Mouse (Mus musculus): ENCODE measurements around the gene Prg4.

Gene Prg4

GRCm38 (mm10) chr1:150466132-150466531 lies at the start of gene Prg4:
Gene Prg4, minus strand, starts transcription at chr1:150466165.
- DNase-seq = no peak

- no peak for DNase-seq
These were observed 47.1 kb upstream of the Prg4 start for GRCm38 (mm10) chr1:150513041-150513440.

GRCm38 (mm10) chr1:150505794-150506193 lies 39.8 kb upstream of the Prg4 start:
- no peak for DNase-seq

- DNase-seq = no peak
These were observed 37.4 kb upstream of the Prg4 start for GRCm38 (mm10) chr1:150503321-150503720.

DNA sequence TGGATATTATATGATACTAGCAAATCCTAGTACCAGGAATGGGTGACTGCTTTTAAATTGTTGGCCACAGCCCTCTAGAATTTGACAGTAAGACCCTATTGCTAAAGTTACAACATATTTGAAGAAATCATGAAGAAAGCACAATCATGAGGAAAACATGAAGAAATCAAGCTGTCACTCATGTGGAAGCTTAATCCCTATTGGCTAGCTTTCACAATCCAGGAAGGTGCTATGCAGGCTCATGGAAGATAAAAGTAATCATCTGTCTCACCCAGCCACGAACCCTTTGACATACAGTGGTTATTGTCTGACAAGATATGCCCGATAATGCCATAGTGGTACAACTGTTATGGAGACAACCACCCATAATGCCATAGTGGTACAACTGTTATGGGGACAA lies 32.2 kb upstream of the Prg4 start:
- no peak for DNase-seq

- DNase-seq = peak; percentile 1
These were observed 31.7 kb upstream of the Prg4 start for GRCm38 (mm10) chr1:150497690-150498089.

- no peak for DNase-seq
These were observed 30.8 kb upstream of the Prg4 start for GRCm38 (mm10) chr1:150496626-150497302.

- peak; percentile 9 for DNase-seq
These were observed 23.2 kb upstream of the Prg4 start for GRCm38 (mm10) chr1:150489148-150489547.

GRCm38 (mm10) chr1:150480674-150481073 lies 14.7 kb upstream of the Prg4 start:
- no peak for DNase-seq

DNA sequence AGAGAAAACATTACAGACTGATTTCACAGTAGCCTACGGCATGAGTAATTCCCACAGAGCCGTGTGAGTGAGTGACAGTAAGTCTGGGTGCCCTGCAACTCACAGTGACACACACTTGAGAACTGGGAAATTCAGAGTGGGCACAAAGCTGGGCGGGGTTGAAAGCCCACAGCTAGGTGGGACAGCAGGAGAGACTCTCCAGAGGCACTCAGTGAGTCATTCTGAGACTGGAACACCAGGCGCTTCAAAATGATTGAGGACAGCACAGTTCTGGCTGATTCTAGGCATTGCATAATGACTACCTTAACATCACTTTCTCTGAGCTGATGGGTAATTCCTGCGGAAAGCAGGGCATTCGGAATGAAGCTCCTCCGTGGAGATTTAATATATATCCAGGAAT lies 6.6 kb upstream of the Prg4 start:
- DNase-seq = peak; percentile 12

DNA sequence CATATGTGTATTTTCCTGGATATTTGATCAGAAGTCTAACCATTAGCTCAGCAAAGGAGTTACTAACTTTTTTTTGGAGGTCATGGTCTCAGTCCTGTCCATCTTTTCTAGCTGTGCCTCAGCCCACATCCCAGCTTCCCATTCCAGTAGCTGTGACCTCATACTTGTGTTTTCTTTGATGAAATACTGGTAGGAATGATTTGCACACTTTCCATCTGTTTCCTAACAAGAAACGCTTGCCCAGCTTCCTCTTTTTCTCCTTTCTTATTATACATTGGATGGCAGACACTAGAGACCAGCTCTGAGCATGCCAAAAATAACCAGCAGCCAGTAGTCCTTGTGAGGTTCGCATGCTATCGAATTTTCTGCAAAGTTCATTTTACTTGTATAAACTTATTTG lies 4.0 kb upstream of the Prg4 start:
- DNase-seq = no peak

DNA sequence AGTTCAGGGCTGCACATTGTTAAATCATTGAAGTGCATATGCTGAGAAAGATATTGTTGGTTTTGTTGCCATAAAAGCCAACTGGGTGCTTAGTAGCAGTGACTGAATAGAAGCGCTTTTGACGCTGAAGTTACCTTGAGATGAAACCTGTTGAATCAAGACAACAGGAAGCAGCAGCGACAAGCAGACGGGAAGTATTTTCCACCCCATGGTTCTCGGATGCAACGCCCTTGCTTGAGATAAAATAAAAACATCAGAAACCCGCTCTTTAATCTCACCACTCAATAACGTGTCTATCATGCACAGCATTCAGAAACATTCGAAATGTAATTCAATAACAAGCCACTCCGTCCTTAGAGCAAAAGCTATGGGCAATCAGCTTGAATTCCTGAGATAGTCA lies 601 bp downstream of the Prg4 start:
- no peak for DNase-seq

GRCm38 (mm10) chr1:150463691-150464090 lies 2.3 kb downstream of the Prg4 start:
- no peak for DNase-seq

DNA sequence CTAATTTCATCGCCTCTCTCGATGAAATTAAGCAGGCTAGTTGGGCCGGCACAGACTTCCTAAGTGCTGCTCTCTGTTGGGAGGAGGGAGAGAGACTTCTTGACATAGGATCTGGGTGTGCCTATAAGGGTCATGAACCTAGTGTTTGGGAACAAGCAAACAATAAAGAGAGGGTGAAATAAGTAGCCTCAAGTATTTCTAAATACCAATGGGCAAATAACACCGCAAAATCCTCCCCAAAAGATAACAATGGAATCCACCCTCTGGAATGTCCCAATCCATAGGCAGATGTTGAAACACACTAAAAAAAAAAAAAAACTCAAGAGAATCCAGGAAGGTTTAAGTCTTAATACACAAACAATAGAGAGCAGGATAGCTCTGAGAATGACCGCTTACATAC lies 2.9 kb downstream of the Prg4 start:
- no peak for DNase-seq

- no peak for DNase-seq
These were observed 5.4 kb downstream of the Prg4 start for GRCm38 (mm10) chr1:150460595-150460994.

- DNase-seq = no peak
These were observed 6.4 kb downstream of the Prg4 start for GRCm38 (mm10) chr1:150459599-150459998.

DNA sequence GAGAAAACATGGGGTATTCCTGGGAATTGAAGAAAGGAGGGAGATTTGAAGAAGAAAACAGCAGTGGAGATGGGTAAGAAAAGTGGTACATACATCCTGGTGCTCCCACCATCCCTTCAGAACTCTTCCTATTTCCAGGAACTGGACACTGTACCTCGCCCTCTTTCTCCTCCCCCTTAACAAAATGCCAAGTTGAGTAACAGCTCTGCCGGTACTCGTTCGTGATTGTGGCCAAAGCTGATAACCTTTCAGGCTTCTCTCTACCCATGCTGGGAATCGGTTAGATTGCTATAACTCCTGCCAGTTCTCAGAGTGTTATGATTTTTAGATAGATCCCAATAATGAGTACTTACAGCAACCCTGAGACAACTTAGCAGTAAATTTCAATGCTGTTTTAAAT lies 7.0 kb downstream of the Prg4 start:
- DNase-seq = no peak

- no peak for DNase-seq
These were observed 24.2 kb downstream of the Prg4 start for GRCm38 (mm10) chr1:150441731-150442130.

GRCm38 (mm10) chr1:150438641-150439040 lies 27.3 kb downstream of the Prg4 start:
- no peak for DNase-seq

DNA sequence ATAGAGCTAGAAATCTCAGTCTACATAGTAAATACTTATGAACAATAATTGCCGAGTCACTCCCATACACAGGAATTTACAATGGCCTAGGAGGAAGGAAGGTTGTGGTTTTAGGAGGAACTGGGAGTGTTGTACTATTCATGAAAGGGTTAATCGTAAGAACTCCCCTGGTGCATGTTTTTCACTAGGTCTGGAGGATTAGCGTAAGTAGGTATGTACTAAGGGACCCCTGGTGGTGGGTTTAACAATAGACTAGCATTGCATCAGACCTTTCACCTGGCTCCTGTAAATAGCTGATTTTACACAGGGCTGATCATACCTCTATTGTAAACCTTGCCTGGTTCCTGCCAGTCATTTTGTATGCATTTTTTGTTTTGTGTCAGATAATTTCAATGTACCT lies 39.7 kb downstream of the Prg4 start:
- DNase-seq = no peak

GRCm38 (mm10) chr1:150425665-150426064 lies 40.3 kb downstream of the Prg4 start:
- no peak for DNase-seq

DNA sequence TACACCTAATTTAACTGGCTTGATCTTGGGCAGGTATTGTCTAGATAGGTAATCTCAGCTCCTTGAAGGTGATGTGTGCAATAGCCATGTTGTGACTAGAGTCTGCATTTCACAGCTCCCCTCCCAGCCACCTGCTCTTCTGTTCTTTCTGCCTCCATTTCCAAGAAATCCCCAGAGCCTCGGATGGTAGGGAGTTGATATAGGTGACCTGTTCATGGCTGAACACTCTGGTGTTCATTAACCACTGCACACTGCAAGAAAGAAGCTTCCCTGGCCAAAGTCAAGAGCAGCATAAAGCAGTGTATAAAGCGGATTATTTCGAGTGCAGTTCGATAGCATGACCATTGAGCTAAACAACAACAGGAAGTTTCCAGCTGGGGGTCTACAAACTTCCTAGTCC lies 47.5 kb downstream of the Prg4 start:
- DNase-seq = no peak

DNA sequence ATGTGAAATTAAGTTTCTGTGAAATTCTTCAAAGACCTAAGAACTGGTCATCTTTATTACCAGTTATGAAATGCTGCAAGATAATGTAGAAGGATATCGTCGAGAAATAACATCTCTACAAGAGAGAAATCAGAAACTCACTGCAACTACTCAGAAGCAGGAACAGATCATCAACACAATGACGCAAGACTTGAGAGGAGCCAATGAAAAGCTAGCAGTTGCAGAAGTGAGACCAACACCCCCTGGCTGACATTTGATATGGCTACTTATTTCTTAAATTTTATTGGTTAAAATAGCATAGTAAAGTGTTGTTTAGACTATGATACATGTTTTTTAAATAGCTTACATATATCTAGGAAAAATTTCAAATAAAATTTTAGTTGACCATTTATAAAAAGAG lies 50.0 kb downstream of the Prg4 start:
- DNase-seq = no peak

- DNase-seq = no peak
These were observed 56.0 kb downstream of the Prg4 start for GRCm38 (mm10) chr1:150409996-150410395.

- DNase-seq = no peak
These were observed 58.7 kb downstream of the Prg4 start for GRCm38 (mm10) chr1:150407285-150407684.
